Mouse (Mus musculus) hindbrain, embryonic 11.5 days (tissue): ENCODE results near the gene Xrcc4. TPM values are rescaled to one million over a fixed set of nuclear protein-coding genes. Genes with fewer than 3 reads are reported as not detected.

Source experiments
- ATAC-seq: fragments of 200-750 bp; cut with Nextera tagmentation; 2 replicates; pipeline ENCODE4 v1.8.0; 2017; ENCODE audit warnings: mild to moderate bottlenecking, moderate TSS enrichment, moderate library complexity; ENCODE audit not compliant: low FRiP score
- DNase-seq: peaks from one replicate; pipeline ENCODE4 v3.0.0-alpha.2; 2015; ENCODE audit warnings: low spot score
- H3K27ac ChIP-seq: fragments of 300-500 bp; sonication (generic); 2 replicates; pipeline ENCODE4 v1.5.1; 2014; ENCODE audit warnings: mild to moderate bottlenecking, low read depth, low read length
- H3K27me3 ChIP-seq: fragments of 300-500 bp; sonication (generic); 2 replicates; pipeline ENCODE4 v1.6.1; 2014; ENCODE audit warnings: mild to moderate bottlenecking, low read length, moderate library complexity, mixed read lengths; ENCODE audit not compliant: control insufficient read depth, insufficient read depth
- H3K36me3 ChIP-seq: fragments of 300-500 bp; sonication (generic); 2 replicates; pipeline ENCODE4 v1.6.1; 2014; ENCODE audit warnings: mild to moderate bottlenecking, low read length, moderate library complexity, mixed read lengths; ENCODE audit not compliant: control insufficient read depth, insufficient read depth
- H3K4me1 ChIP-seq: fragments of 300-500 bp; sonication (generic); replicated peaks from 2 replicates; pipeline ENCODE4 v1.6.1; 2014; ENCODE audit warnings: low read length, mixed read lengths; ENCODE audit not compliant: control insufficient read depth, insufficient read depth
- H3K4me2 ChIP-seq: fragments of 300-500 bp; sonication (generic); replicated peaks from 2 replicates; pipeline ENCODE4 v1.6.1; 2014; ENCODE audit warnings: mild to moderate bottlenecking, low read depth, low read length
- H3K4me3 ChIP-seq: fragments of 300-500 bp; sonication (generic); 2 replicates; pipeline ENCODE4 v1.5.1; 2014; ENCODE audit warnings: low read depth, low read length
- H3K9ac ChIP-seq: fragments of 300-500 bp; sonication (generic); 2 replicates; pipeline ENCODE4 v1.6.1; 2014; ENCODE audit warnings: low read depth, low read length
- H3K9me3 ChIP-seq: fragments of 300-500 bp; sonication (generic); 2 replicates; pipeline ENCODE4 v1.6.1; 2016; ENCODE audit warnings: low read length; ENCODE audit not compliant: control insufficient read depth
- WGBS: fragments of 180-500 bp; shearing (Covaris S2); extraction: QIAGEN DNeasy Blood & Tissue Kit; methylation state at CpG from one replicate; pipeline ENCODE4 v1.1.7; 2014; 5-methylcytosine and 5-hydroxymethylcytosine counted together
- polyA plus RNA-seq: library from polyadenylated mRNA; unstranded; fragments of >200 nt; fragmentation: Nextera tagmentation; extraction: Ambion mirVana; gene quantifications from 2 replicates; pipeline ENCODE4 v1.2.1, GENCODE M21; 2014

Gene Xrcc4
- polyA plus RNA-seq, 1 experiment from 2014 or later: 13.9 TPM

GRCm38 (mm10) chr13:89743201-89743600, 346.2 kb downstream of the Xrcc4 start:
- H3K27ac ChIP-seq: no peak overlapping the region; the same call in 1 of the 2 replicates
- H3K4me1 ChIP-seq: no peaks in the 10 kb centered on the region
- WGBS: 4% methylated on average over 8 of the region's 8 CpGs
- no peaks in the 10 kb centered on the region for H3K27me3 ChIP-seq
- no peaks in the 10 kb centered on the region for H3K36me3 ChIP-seq
- H3K9ac ChIP-seq: peak overlapping the region; percentile 72; the same call in 1 of the 2 replicates
- DNase-seq: no peak
- H3K9me3 ChIP-seq: no peaks in the 10 kb centered on the region
- H3K4me2 ChIP-seq: peak overlapping the region; percentile 92
- ATAC-seq: no peak
- H3K4me3 ChIP-seq: peak overlapping the region; percentile 41

- DNase-seq: peak; percentile 65
- Histone ChIP-seq H3K4me2 (peak overlapping the region; percentile 92), H3K4me1 (no peaks in the 10 kb centered on the region), H3K27ac (peak overlapping the region; percentile 74), H3K9ac (peak overlapping the region; percentile 72), H3K27me3 (no peaks in the 10 kb centered on the region), H3K36me3 (no peaks in the 10 kb centered on the region), H3K4me3 (peak overlapping the region; percentile 41), H3K9me3 (no peaks in the 10 kb centered on the region)
- 0% methylated on average over 15 of the region's 15 CpGs for WGBS
- ATAC-seq: no peak; the same call in 1 of the 2 replicates
Measured at GRCm38 (mm10) chr13:89742686-89743200, 346.7 kb downstream of the Xrcc4 start.

- Histone ChIP-seq H3K4me1 (no peaks in the 10 kb centered on the region), H3K9ac (peak within 1 kb of the TSS; percentile 72), H3K27me3 (no peaks in the 10 kb centered on the region), H3K4me3 (peak within 1 kb of the TSS; percentile 41), H3K27ac (peak within 1 kb of the TSS; percentile 74), H3K36me3 (no peaks in the 10 kb centered on the region), H3K9me3 (no peaks in the 10 kb centered on the region), H3K4me2 (peak within 1 kb of the TSS; percentile 92)
- DNase-seq (peak; percentile 78), ATAC-seq (peak; percentile 38)
- under 1% methylated on average over 40 of the region's 40 CpGs for WGBS
Measured at GRCm38 (mm10) chr13:89741766-89742685, 347.4 kb downstream of the Xrcc4 start, which contains the start of gene Vcan. Gene Vcan (minus strand): TSS chr13:89742509.

GRCm38 (mm10) chr13:89741116-89741551, 348.3 kb downstream of the Xrcc4 start:
- Histone ChIP-seq H3K9me3 (no peaks in the 10 kb centered on the region), H3K4me1 (no peaks in the 10 kb centered on the region), H3K4me2 (peak overlapping the region; percentile 92), H3K27me3 (no peaks in the 10 kb centered on the region), H3K4me3 (peak overlapping the region; percentile 41), H3K9ac (peak overlapping the region; percentile 72), H3K27ac (peak overlapping the region; percentile 74), H3K36me3 (no peaks in the 10 kb centered on the region)
- under 1% methylated on average over 14 of the region's 14 CpGs for WGBS
- ATAC-seq (peak; percentile 32; the same call in 1 of the 2 replicates), DNase-seq (peak; percentile 77)

- Histone ChIP-seq H3K27me3 (no peaks in the 10 kb centered on the region), H3K4me2 (peak overlapping the region; percentile 92), H3K4me1 (no peaks in the 10 kb centered on the region), H3K9me3 (no peaks in the 10 kb centered on the region), H3K9ac (peak overlapping the region; percentile 72), H3K36me3 (no peaks in the 10 kb centered on the region), H3K27ac (peak overlapping the region; percentile 74), H3K4me3 (peak overlapping the region; percentile 41)
- WGBS: 1% methylated on average over 33 of the region's 33 CpGs
- peak; percentile 83 for DNase-seq
- peak; percentile 88 for ATAC-seq
Measured at GRCm38 (mm10) chr13:89740243-89741115, 348.9 kb downstream of the Xrcc4 start.

GRCm38 (mm10) chr13:89739696-89740242, 349.6 kb downstream of the Xrcc4 start:
- Histone ChIP-seq H3K4me1 (no peaks in the 10 kb centered on the region), H3K9ac (peak overlapping the region; percentile 67), H3K4me2 (peak overlapping the region; percentile 92), H3K9me3 (no peaks in the 10 kb centered on the region), H3K27ac (peak overlapping the region; percentile 74), H3K36me3 (no peaks in the 10 kb centered on the region), H3K4me3 (peak overlapping the region; percentile 41), H3K27me3 (no peaks in the 10 kb centered on the region)
- WGBS: under 1% methylated on average over 24 of the region's 24 CpGs
- DNase-seq (no peak), ATAC-seq (peak; percentile 48)

- no peaks in the 10 kb centered on the region for H3K36me3 ChIP-seq
- DNase-seq: peak; percentile 78
- 1% methylated on average over 31 of the region's 31 CpGs for WGBS
- ATAC-seq: peak; percentile 63
- no peaks in the 10 kb centered on the region for H3K27me3 ChIP-seq
- H3K9ac ChIP-seq: peak overlapping the region; percentile 67
- H3K27ac ChIP-seq: peak overlapping the region; percentile 74
- peak overlapping the region; percentile 92 for H3K4me2 ChIP-seq
- H3K4me1 ChIP-seq: no peaks in the 10 kb centered on the region
- no peaks in the 10 kb centered on the region for H3K9me3 ChIP-seq
- H3K4me3 ChIP-seq: peak overlapping the region; percentile 41
Measured at GRCm38 (mm10) chr13:89738776-89739695, 350.4 kb downstream of the Xrcc4 start.
